In genomic region chr7:118402576-118403022, GRCm38 (mm10) we compare ENCODE assay signal across 11 mouse cellular contexts. TPM values are rescaled to one million over a fixed set of nuclear protein-coding genes. Genes with fewer than 3 reads are reported as not detected.
A peak's percentile ranks its signal among the peaks of the same experiment; 100 is the strongest.
DNase-seq lines count a peak whose midpoint lies in the region; ATAC-seq and TF ChIP-seq lines count a peak whose summit lies in the region.
"Had no signal": no experiment of that assay in that cellular context is flagged by ENCODE, and none has a peak within 500 bp of the region (broad histone marks: within the 10 kb centered on the region; RNA-seq: fewer than 3 reads in every experiment).

No protein-coding gene starts in this region.

- no peak overlapping the region for H3K4me3 ChIP-seq in midbrain, embryonic 13.5 days (replicated peaks)
- no peak overlapping the region for H3K4me3 ChIP-seq in midbrain, embryonic 11.5 days (ENCODE audit: low read depth, low read length)
- no peak overlapping the region for H3K4me3 ChIP-seq in hindbrain, postnatal 0 days (ENCODE audit: low read length)
- H3K4me3 ChIP-seq: limb, embryonic 15.5 days had no signal

- ATAC-seq in midbrain, embryonic 13.5 days: peak; percentile 75
- no peak for ATAC-seq in midbrain, embryonic 11.5 days (ENCODE audit: low FRiP score)
- ATAC-seq in hindbrain, postnatal 0 days: peak; percentile 72
- no peak for ATAC-seq in granulocyte monocyte progenitor cell, adult 5-6 weeks (replicated peaks; ENCODE audit: poor library complexity, severe bottlenecking)

- TF ChIP-seq CTCF in hindbrain, postnatal 0 days (IDR thresholded peaks at IDR 0.05; ENCODE audit: low read depth): no peak

- no peaks in the 10 kb centered on the region for H3K36me3 ChIP-seq in midbrain, embryonic 13.5 days
- H3K36me3 ChIP-seq in midbrain, embryonic 11.5 days (ENCODE audit: control insufficient read depth, insufficient read depth, low read length): no peaks in the 10 kb centered on the region
- H3K36me3 ChIP-seq in hindbrain, postnatal 0 days (ENCODE audit: insufficient read depth, low read length): no peaks in the 10 kb centered on the region
- H3K36me3 ChIP-seq: G1E; limb, embryonic 15.5 days had no signal

- DNase-seq in midbrain, embryonic 11.5 days (ENCODE audit: low spot score, missing footprints): no peak
- peak; percentile 3 to 6 for DNase-seq in cerebellum, postnatal 36 days
- peak; percentile 52 for DNase-seq in hindbrain, postnatal 0 days (ENCODE audit: low spot score)
- DNase-seq in retina, postnatal 7 days (ENCODE audit: low read depth, low spot score): peak; percentile 17
- no peak for DNase-seq in lung, postnatal 25 days (ENCODE audit: low spot score)
- no peak for DNase-seq in frontal cortex, adult 2 months (ENCODE audit: extremely low spot score in 1 of 2, low spot score in 1 of 2)
- DNase-seq: heart, postnatal 36 days had no signal

- peaks cover 16% of the 10 kb centered on the region for H3K4me1 ChIP-seq in midbrain, embryonic 13.5 days (replicated peaks)
- H3K4me1 ChIP-seq in midbrain, embryonic 11.5 days (ENCODE audit: control insufficient read depth, insufficient read depth, low read length): no peaks in the 10 kb centered on the region; the same call in 1 of the 2 replicates
- no peaks in the 10 kb centered on the region; the same call in 1 of the 2 replicates for H3K4me1 ChIP-seq in hindbrain, postnatal 0 days (ENCODE audit: insufficient read depth, low read length)

- 0 out of 2 replicates have a peak overlapping the region, but pooled peaks have one; percentile 1 for H3K9ac ChIP-seq in midbrain, embryonic 13.5 days (replicated peaks)
- H3K9ac ChIP-seq in midbrain, embryonic 11.5 days (ENCODE audit: low read length): no peak overlapping the region
- H3K9ac ChIP-seq in hindbrain, postnatal 0 days (replicated peaks; ENCODE audit: low read length): no peak overlapping the region
- H3K9ac ChIP-seq: limb, embryonic 15.5 days had no signal

- H3K27me3 ChIP-seq in midbrain, embryonic 13.5 days: no peaks in the 10 kb centered on the region
- H3K27me3 ChIP-seq in midbrain, embryonic 11.5 days (ENCODE audit: control insufficient read depth, insufficient read depth, low read length): no peaks in the 10 kb centered on the region
- H3K27me3 ChIP-seq in hindbrain, postnatal 0 days (ENCODE audit: insufficient read depth, low read length): no peaks in the 10 kb centered on the region
- H3K27me3 ChIP-seq: limb, embryonic 15.5 days had no signal

- peak overlapping the region; percentile 57 for H3K27ac ChIP-seq in midbrain, embryonic 13.5 days
- H3K27ac ChIP-seq in midbrain, embryonic 11.5 days (ENCODE audit: low read depth, low read length): no peak overlapping the region
- no peak overlapping the region for H3K27ac ChIP-seq in hindbrain, postnatal 0 days
- H3K27ac ChIP-seq: limb, embryonic 15.5 days had no signal

- 60% methylated on average over 3 of the region's 3 CpGs for WGBS in midbrain, embryonic 13.5 days
- 83% methylated on average over 3 of the region's 3 CpGs for WGBS in midbrain, embryonic 11.5 days
- 42% methylated on average over 3 of the region's 3 CpGs for WGBS in hindbrain, postnatal 0 days

- H3K4me2 ChIP-seq in midbrain, embryonic 13.5 days (replicated peaks): no peak overlapping the region
- H3K4me2 ChIP-seq in midbrain, embryonic 11.5 days: no peak overlapping the region
- no peak overlapping the region for H3K4me2 ChIP-seq in hindbrain, postnatal 0 days (ENCODE audit: low read depth, low read length)
- H3K4me2 ChIP-seq: limb, embryonic 15.5 days had no signal

- H3K9me3 ChIP-seq in midbrain, embryonic 13.5 days: no peaks in the 10 kb centered on the region
- H3K9me3 ChIP-seq in midbrain, embryonic 11.5 days (ENCODE audit: control insufficient read depth, low read length): no peaks in the 10 kb centered on the region
- no peaks in the 10 kb centered on the region for H3K9me3 ChIP-seq in hindbrain, postnatal 0 days (ENCODE audit: low read length)
- H3K9me3 ChIP-seq: G1E; limb, embryonic 15.5 days had no signal

RNA-seq across cellular contexts. Expression of gene Syt17, which starts 45.4 kb away (rescaled TPM):
- 8.2 and 9.6 TPM in 2 replicates for polyA plus RNA-seq in midbrain, embryonic 13.5 days (2015; fragmentation: Nextera tagmentation; extraction: Ambion mirVana)
- polyA plus RNA-seq in midbrain, embryonic 11.5 days (2014; fragmentation: Nextera tagmentation; extraction: Ambion mirVana): 3.5 and 3.7 TPM in 2 replicates
- 50.9 and 57.8 TPM in 2 replicates for total RNA-seq in hindbrain, postnatal 0 days (2014; rRNA removed)
- polyA plus RNA-seq in hindbrain, postnatal 0 days (2015; fragmentation: Nextera tagmentation; extraction: Ambion mirVana): 29.3 and 30.7 TPM in 2 replicates
- not detected in 2 replicates for total RNA-seq in granulocyte monocyte progenitor cell, adult 5-6 weeks (2014; fragmentation: Nextera tagmentation)
- not detected in 2 replicates for total RNA-seq in granulocyte monocyte progenitor cell, adult 5-6 weeks (2017)
- 54.8 and 81.7 TPM in 2 replicates for polyA plus RNA-seq in frontal cortex, adult 2 months (2012; rRNA removed)
- total RNA-seq: G1E had no signal
- polyA plus RNA-seq: G1E had no signal

Comparison
In these comparisons a context has a peak if more than half of its experiments do, and no peak if none do; other contexts are left out.
1. ATAC-seq: peak in midbrain, embryonic 13.5 days (single experiment) and hindbrain, postnatal 0 days (single experiment); none in midbrain, embryonic 11.5 days (single experiment) and granulocyte monocyte progenitor cell, adult 5-6 weeks (single experiment).
2. DNase-seq: peak in cerebellum, postnatal 36 days (2 of 2), hindbrain, postnatal 0 days (single experiment) and retina, postnatal 7 days (single experiment); none in midbrain, embryonic 11.5 days (single experiment), lung, postnatal 25 days (single experiment) and frontal cortex, adult 2 months (0 of 2).